Mouse (Mus musculus) induced T-regulatory cell, adult 2 months (primary cell): ENCODE results near the gene Serpinb7.

ENCODE experiments used
- DNase-seq: peaks from one replicate; pipeline ENCODE4 v3.0.0-alpha.2; 2012; ENCODE audit warnings: low read depth

Serpinb7 gene

GRCm38 (mm10) chr1:107489577-107489976, 90.1 kb downstream of the Serpinb7 start:
- DNase-seq, result no peak

GRCm38 (mm10) chr1:107496789-107497188, 97.3 kb downstream of the Serpinb7 start:
- DNase-seq, result no peak

- no peak for DNase-seq
Observed at GRCm38 (mm10) chr1:107502025-107502424, 102.6 kb downstream of the Serpinb7 start.
